Mouse (Mus musculus) heart, adult 18-20 months (tissue): ENCODE results near the gene Setdb2. TPM values are rescaled to one million over a fixed set of nuclear protein-coding genes. Genes with fewer than 3 reads are reported as not detected.

ENCODE experiments used
- DNase-seq, 2 experiments: peaks; one replicate each; pipeline ENCODE4 v3.0.0; 2021 to 2022; ENCODE audit warnings: mixed read lengths in 1 of 2
- total RNA-seq, 2 experiments: library from RNA; stranded (reverse); gene quantifications; 2 replicates each; pipeline ENCODE4 v1.2.3; 2021

Setdb2 gene
- total RNA-seq, 2 experiments from 2014 or later, result 5.4 to 10.1 TPM

DNA sequence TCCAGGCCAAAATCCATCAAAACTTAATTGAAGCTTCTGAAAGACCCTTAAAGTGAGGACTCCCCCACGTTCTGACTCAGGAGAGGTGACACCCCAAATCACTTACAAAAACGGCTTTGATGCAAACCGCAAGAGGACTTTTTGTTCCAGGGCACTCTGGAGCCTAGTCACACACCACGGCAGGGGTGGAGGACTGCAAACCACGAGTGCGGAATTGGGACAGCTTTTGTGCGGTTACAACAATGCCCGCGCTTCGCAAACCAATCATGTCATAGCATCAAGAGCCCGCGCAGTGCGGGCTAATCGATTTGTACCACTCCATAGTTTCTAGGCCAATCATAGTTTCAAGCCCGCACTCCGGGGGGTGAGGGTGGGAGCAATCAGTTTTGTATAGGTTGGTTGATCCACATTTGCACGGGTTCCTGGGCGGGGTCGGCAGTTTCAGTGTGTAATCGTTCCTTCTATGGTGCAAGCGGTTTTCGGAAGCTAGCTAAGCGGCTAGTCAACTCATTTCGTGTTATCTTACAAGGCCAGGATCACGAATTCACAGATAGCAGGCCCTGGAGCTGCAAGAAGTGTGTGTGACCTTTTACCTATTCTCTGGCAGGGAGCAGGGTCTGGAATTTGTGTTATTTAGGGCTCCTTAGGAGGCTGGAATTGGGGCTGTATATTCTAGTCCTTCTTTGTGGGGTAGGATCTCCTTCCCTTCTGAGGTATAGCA is 70.2 kb downstream of the Setdb2 start:
- no peak for DNase-seq

DNA sequence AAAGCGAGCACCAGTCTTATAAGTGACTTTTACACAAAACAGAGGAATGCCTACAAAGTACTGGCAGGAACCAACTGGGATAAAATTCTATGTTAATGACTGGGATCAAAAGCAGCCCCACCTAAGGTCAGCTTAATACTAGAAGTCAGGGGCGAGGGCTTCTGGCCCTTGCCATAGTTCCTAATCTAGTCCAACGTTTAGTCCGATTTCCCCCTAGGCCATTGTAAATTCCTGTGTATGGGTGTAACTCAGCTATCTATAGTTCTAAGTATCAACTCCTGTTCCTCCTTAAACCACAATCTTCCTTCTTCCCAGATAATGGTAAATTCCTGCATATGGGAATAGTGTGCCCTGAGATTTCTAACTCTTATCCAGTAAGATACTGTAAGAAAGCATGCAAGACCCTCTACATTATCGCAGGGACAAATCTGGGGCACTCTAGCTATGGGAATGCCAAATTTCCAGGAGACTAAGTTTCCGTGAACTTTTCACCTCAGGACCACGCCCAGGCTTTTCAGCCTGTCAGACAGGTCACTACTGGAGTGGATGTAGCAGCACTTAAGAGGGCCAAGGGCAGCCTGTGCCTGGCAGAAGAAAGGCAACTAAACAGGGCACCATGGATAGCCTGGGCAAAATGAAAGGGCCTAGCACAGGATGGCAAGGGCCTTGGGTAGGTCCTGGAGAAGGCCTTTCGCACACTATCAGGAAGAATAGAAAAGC is 74.1 kb downstream of the Setdb2 start:
- DNase-seq, result no peak

DNA sequence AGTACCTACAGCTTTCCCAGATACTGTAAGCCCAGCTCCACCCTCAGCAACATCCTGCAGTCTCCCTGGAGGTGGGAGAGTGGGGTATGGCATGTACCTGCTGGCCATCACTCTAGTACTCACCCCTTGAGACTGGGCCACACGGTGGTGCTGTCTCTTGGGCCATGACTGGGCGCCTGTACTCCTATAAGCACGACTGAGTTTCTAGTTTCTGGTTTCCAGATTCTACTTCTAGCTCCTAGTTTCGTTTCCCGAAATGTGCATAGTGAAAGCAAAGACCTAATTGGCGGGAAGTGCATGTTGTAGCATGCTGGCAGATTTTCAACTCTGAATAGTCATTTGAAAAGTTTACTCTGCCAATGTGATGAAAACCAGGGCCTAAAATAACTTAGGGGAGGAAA is 75.4 kb downstream of the Setdb2 start, which contains the start of gene Phf11d:
Gene Phf11d (minus strand): TSS at position 227 of the 401 bp plus-strand sequence.
- DNase-seq, result peak; percentile 82 to 88

Other genes starting within 250 kb of the Setdb2 start
- 10 to 100 TPM; 13.7 to 14.2 TPM for gene Rcbtb1, start 239.7 kb downstream of the Setdb2 start, total RNA-seq
- not detected for gene Gm6904, start 180.7 kb downstream of the Setdb2 start, total RNA-seq
- under 1 TPM; 0.35 to 0.46 TPM for gene Phf11a, start 143.4 kb downstream of the Setdb2 start, total RNA-seq
- under 1 TPM; 0.77 to 0.98 TPM for gene Phf11b, start 99.5 kb downstream of the Setdb2 start, total RNA-seq
- gene Phf11d, start 75.4 kb downstream of the Setdb2 start, total RNA-seq, result 1 to 10 TPM; 5.0 to 5.6 TPM
- 1 to 10 TPM in 1 of 2 experiments, under 1 TPM in 1; 0.65 to 1.2 TPM for gene Phf11c, start 45.5 kb downstream of the Setdb2 start, total RNA-seq
- 10 to 100 TPM; 22.0 TPM for gene Cab39l, start 88 bp upstream of the Setdb2 start, total RNA-seq
- 10 to 100 TPM; 51.5 to 56.0 TPM for gene Cdadc1, start 157.1 kb upstream of the Setdb2 start, total RNA-seq
- 1 to 10 TPM; 1.1 to 1.2 TPM for gene Shisa2, start 184.4 kb upstream of the Setdb2 start, total RNA-seq